Mouse (Mus musculus): ENCODE data around the gene Babam2. TPM values are rescaled to one million over a fixed set of nuclear protein-coding genes. Genes with fewer than 3 reads are reported as not detected.

The Babam2 gene
- polyA plus RNA-seq, 1 experiment from 2014 or later: 35.7 TPM

GRCm38 (mm10) chr5:31860831-31861624 is 163.5 kb downstream of the Babam2 start:
- H3K27me3 ChIP-seq (ENCODE audit: low read depth, poor library complexity, severe bottlenecking): no peaks in the 10 kb centered on the region
- no peak overlapping the region for H3K4me3 ChIP-seq
- DNase-seq (ENCODE audit: low spot score): no peak
- WGBS: 88% methylated on average over 5 of the region's 5 CpGs
- H3K27ac ChIP-seq: no peak overlapping the region
- H3K4me1 ChIP-seq: peaks cover 24% of the 10 kb centered on the region
- no peaks in the 10 kb centered on the region for H3K36me3 ChIP-seq
- no peaks in the 10 kb centered on the region for H3K9me3 ChIP-seq (replicated peaks)

- DNase-seq (ENCODE audit: low spot score): no peak
- H3K27me3 ChIP-seq (ENCODE audit: low read depth, poor library complexity, severe bottlenecking): no peaks in the 10 kb centered on the region
- H3K9me3 ChIP-seq (replicated peaks): no peaks in the 10 kb centered on the region
- 87% methylated on average over 1 of the region's 1 CpGs for WGBS
- H3K27ac ChIP-seq: no peak overlapping the region
- H3K36me3 ChIP-seq: no peaks in the 10 kb centered on the region
- no peak overlapping the region for H3K4me3 ChIP-seq
- H3K4me1 ChIP-seq: peaks cover 24% of the 10 kb centered on the region
These were observed 165.4 kb downstream of the Babam2 start for GRCm38 (mm10) chr5:31862753-31863468.

GRCm38 (mm10) chr5:31864095-31864494 is 166.6 kb downstream of the Babam2 start:
- H3K36me3 ChIP-seq: no peaks in the 10 kb centered on the region
- no peak overlapping the region for H3K4me3 ChIP-seq
- no peaks in the 10 kb centered on the region for H3K9me3 ChIP-seq (replicated peaks)
- no peak for DNase-seq (ENCODE audit: low spot score)
- WGBS: 82% methylated on average over 2 of the region's 2 CpGs
- H3K27me3 ChIP-seq (ENCODE audit: low read depth, poor library complexity, severe bottlenecking): no peaks in the 10 kb centered on the region
- no peak overlapping the region for H3K27ac ChIP-seq
- peaks cover 24% of the 10 kb centered on the region for H3K4me1 ChIP-seq

GRCm38 (mm10) chr5:31866071-31866470 is 168.6 kb downstream of the Babam2 start:
- no peaks in the 10 kb centered on the region for H3K9me3 ChIP-seq (replicated peaks)
- 87% methylated on average over 3 of the region's 3 CpGs for WGBS
- no peak overlapping the region for H3K4me3 ChIP-seq
- peaks cover 7% of the 10 kb centered on the region for H3K4me1 ChIP-seq
- H3K27me3 ChIP-seq (ENCODE audit: low read depth, poor library complexity, severe bottlenecking): no peaks in the 10 kb centered on the region
- DNase-seq (ENCODE audit: low spot score): no peak
- no peaks in the 10 kb centered on the region for H3K36me3 ChIP-seq
- no peak overlapping the region for H3K27ac ChIP-seq

- no peak for DNase-seq (ENCODE audit: low spot score)
These were observed 173.5 kb downstream of the Babam2 start for GRCm38 (mm10) chr5:31870856-31871520.

GRCm38 (mm10) chr5:31873328-31873727 is 175.8 kb downstream of the Babam2 start:
- Histone ChIP-seq H3K27me3 (ENCODE audit: low read depth, poor library complexity, severe bottlenecking) (no peaks in the 10 kb centered on the region), H3K27ac (no peak overlapping the region), H3K36me3 (no peaks in the 10 kb centered on the region), H3K4me3 (no peak overlapping the region), H3K9me3 (replicated peaks) (no peaks in the 10 kb centered on the region), H3K4me1 (no peaks in the 10 kb centered on the region)
- WGBS: 95% methylated on average over 2 of the region's 2 CpGs
- DNase-seq (ENCODE audit: low spot score): no peak

More at GRCm38 (mm10) chr5:31870856-31871520, 173.5 kb downstream of the Babam2 start:
- Histone ChIP-seq H3K36me3 (no peaks in the 10 kb centered on the region), H3K9me3 (replicated peaks) (no peaks in the 10 kb centered on the region), H3K4me1 (no peaks in the 10 kb centered on the region), H3K4me3 (no peak overlapping the region), H3K27me3 (ENCODE audit: low read depth, poor library complexity, severe bottlenecking) (no peaks in the 10 kb centered on the region), H3K27ac (no peak overlapping the region)
- 90% methylated on average over 8 of the region's 8 CpGs for WGBS

GRCm38 (mm10) chr5:31874543-31874942 is 177.1 kb downstream of the Babam2 start:
- no peak for DNase-seq (ENCODE audit: low spot score)
- H3K4me1 ChIP-seq: no peaks in the 10 kb centered on the region
- H3K4me3 ChIP-seq: no peak overlapping the region
- no peaks in the 10 kb centered on the region for H3K9me3 ChIP-seq (replicated peaks)
- H3K27ac ChIP-seq: no peak overlapping the region
- no peaks in the 10 kb centered on the region for H3K27me3 ChIP-seq (ENCODE audit: low read depth, poor library complexity, severe bottlenecking)
- H3K36me3 ChIP-seq: no peaks in the 10 kb centered on the region
- 93% methylated on average over 1 of the region's 1 CpGs for WGBS

GRCm38 (mm10) chr5:31875443-31875842 is 178.0 kb downstream of the Babam2 start:
- no peak overlapping the region for H3K4me3 ChIP-seq
- no peaks in the 10 kb centered on the region for H3K9me3 ChIP-seq (replicated peaks)
- no peak overlapping the region for H3K27ac ChIP-seq
- no peaks in the 10 kb centered on the region for H3K4me1 ChIP-seq
- 89% methylated on average over 3 of the region's 3 CpGs for WGBS
- H3K36me3 ChIP-seq: no peaks in the 10 kb centered on the region
- no peak for DNase-seq (ENCODE audit: low spot score)
- no peaks in the 10 kb centered on the region for H3K27me3 ChIP-seq (ENCODE audit: low read depth, poor library complexity, severe bottlenecking)

- H3K4me3 ChIP-seq: no peak overlapping the region
- H3K27ac ChIP-seq: no peak overlapping the region
- no peaks in the 10 kb centered on the region for H3K9me3 ChIP-seq (replicated peaks)
- H3K27me3 ChIP-seq (ENCODE audit: low read depth, poor library complexity, severe bottlenecking): no peaks in the 10 kb centered on the region
- no peaks in the 10 kb centered on the region for H3K4me1 ChIP-seq
- WGBS: 87% methylated on average over 8 of the region's 8 CpGs
- no peaks in the 10 kb centered on the region for H3K36me3 ChIP-seq
- DNase-seq (ENCODE audit: low spot score): no peak
These were observed 178.9 kb downstream of the Babam2 start for GRCm38 (mm10) chr5:31876216-31876974.

GRCm38 (mm10) chr5:31880457-31880856 is 183.0 kb downstream of the Babam2 start:
- no peak for DNase-seq (ENCODE audit: low spot score)
- H3K4me1 ChIP-seq: no peaks in the 10 kb centered on the region
- H3K27ac ChIP-seq: no peak overlapping the region
- H3K4me3 ChIP-seq: no peak overlapping the region
- no peaks in the 10 kb centered on the region for H3K36me3 ChIP-seq
- no peaks in the 10 kb centered on the region for H3K9me3 ChIP-seq (replicated peaks)
- H3K27me3 ChIP-seq (ENCODE audit: low read depth, poor library complexity, severe bottlenecking): no peaks in the 10 kb centered on the region
- WGBS: 68% methylated on average over 2 of the region's 2 CpGs

GRCm38 (mm10) chr5:31882297-31882696 is 184.8 kb downstream of the Babam2 start:
- 93% methylated on average over 3 of the region's 3 CpGs for WGBS

GRCm38 (mm10) chr5:31884962-31885361 is 187.5 kb downstream of the Babam2 start:
- Histone ChIP-seq H3K36me3 (no peaks in the 10 kb centered on the region), H3K4me3 (no peak overlapping the region), H3K27ac (no peak overlapping the region), H3K27me3 (ENCODE audit: low read depth, poor library complexity, severe bottlenecking) (no peaks in the 10 kb centered on the region), H3K9me3 (replicated peaks) (no peaks in the 10 kb centered on the region), H3K4me1 (no peaks in the 10 kb centered on the region)
- WGBS: 85% methylated on average over 4 of the region's 4 CpGs
- DNase-seq (ENCODE audit: low spot score): no peak

More at GRCm38 (mm10) chr5:31882297-31882696, 184.8 kb downstream of the Babam2 start:
- Histone ChIP-seq H3K27ac (no peak overlapping the region), H3K4me3 (no peak overlapping the region), H3K27me3 (ENCODE audit: low read depth, poor library complexity, severe bottlenecking) (no peaks in the 10 kb centered on the region), H3K4me1 (no peaks in the 10 kb centered on the region), H3K9me3 (replicated peaks) (no peaks in the 10 kb centered on the region), H3K36me3 (no peaks in the 10 kb centered on the region)
- DNase-seq (ENCODE audit: low spot score): no peak

Measured in limb, embryonic 10.5 days (tissue).